Mouse (Mus musculus) left cerebral cortex, adult 18-20 months (tissue): ENCODE data around the gene Cfap97d1. TPM values are rescaled to one million over a fixed set of nuclear protein-coding genes. Genes with fewer than 3 reads are reported as not detected.
A peak's percentile ranks its signal among the peaks of the same experiment; 100 is the strongest.

Experiments used
- DNase-seq, 2 experiments: peaks; one replicate each; pipeline ENCODE4 v3.0.0; 2021 to 2022; ENCODE audit warnings: low spot score in 2 of 2, mixed read lengths in 1 of 2
- total RNA-seq, 2 experiments: library from RNA; stranded (reverse); gene quantifications; 2 replicates each; pipeline ENCODE4 v1.2.3; 2021

Gene Cfap97d1
- total RNA-seq, 2 experiments from 2014 or later: not detected

DNA sequence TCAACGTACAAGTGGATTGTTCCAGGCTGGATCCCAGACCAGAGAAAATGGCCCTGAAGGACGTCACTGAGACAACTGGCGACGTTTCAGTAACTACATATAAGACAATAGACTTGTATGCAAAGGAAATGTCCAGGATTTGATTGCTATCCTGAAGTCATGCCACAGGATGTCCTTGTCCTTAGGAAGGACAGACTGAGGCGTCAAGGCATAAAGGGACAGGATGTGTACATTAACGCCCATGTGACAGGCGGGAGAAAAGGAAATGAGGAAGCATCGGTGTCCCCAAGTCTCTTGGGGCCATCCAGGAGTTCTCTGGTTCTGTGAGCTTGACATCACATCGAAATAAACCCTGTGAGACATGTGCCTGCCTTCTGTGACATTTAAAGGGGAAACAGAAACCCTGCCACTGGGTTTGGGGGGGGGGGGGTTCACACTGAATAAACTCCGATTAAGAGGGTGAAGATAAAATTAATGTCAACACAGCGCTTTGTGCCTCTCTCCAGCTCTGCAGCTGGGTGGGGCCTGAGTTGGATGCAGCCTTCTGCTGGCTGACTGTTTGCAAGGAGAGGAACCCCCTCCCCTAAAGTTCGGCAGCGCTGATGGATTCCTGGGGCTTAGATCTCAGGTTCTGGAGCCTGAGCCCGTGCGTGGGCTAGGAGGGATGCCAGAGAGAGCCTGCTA, 25.0 kb downstream of the Cfap97d1 start:
- DNase-seq: no peak

DNA sequence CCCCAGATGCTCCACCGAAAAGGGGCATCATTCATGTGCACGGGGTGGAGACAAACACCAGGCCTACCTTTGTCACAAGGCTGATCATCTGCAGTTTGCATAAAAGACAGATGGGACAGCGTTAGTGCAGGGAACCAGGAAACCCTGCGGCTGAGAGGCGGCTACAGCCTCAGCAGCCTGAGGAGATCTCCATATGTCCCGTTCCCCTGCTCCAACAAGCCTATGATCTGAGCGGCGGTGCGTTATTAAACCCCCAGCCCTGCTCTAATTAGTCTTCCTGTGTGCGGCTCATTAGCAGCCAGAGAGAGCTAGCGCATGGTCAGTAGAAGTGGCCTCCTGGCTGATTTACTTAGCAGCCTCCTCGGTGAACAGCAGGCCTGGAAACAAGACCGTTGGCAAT, 26.1 kb downstream of the Cfap97d1 start:
- DNase-seq: no peak

DNA sequence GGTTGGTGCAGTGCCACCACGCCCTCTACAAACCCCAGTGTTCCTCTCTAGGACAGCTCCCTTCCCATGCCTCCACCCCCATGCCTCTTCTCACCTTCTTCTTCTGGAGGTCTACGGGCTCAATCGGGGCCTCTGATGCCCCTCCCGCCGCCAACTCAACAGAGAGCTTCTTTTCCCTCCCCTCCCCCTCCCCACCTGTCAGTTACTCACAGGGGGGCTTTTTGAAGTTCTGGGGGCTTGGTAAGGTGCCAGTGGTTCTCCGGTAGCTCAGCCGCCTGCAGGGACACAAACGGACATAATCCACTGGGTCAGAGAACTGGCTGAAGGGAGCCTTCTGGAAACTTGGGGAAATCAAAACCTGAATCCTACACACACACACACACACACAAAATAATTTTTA, 27.4 kb downstream of the Cfap97d1 start:
- DNase-seq: no peak

DNA sequence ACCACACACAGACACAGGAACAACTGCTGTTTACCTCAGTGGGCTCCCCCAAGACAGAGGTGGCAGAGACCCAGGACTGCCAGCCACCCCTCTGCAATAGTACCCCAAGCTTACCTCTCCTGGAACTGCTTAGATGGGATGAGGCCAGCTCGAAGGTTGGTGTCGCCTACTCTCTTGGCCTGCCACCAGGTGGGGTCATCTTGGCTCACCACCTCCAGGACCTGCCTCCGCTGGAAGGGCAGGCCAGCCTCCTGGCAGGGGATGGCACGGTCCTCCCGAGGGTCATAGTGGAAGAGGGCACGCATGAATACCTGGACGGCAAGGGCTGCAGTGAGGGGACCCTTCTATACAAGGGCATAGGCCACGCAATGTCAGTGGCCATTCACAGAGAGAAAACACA, 29.1 kb downstream of the Cfap97d1 start:
- no peak for DNase-seq

DNA sequence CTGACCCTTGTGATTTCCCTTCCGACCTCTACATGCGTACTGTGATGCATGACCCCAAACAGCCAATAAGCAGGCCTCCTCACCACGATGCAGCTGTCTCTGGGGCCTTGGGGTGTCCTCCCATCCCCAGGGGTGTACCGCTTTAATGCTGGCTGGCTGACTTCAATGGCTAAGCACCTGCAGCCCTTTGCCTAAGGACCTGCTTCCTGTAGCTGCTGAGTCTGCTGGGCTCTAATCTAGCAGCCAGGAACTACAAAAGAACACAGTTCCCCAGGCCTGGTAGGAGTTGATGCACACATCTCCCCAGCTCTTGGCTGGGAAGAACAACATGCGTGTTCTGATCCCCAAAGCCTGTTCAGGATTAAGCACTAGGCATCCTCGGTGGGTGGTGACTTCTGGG, 31.4 kb downstream of the Cfap97d1 start:
- DNase-seq: no peak

DNA sequence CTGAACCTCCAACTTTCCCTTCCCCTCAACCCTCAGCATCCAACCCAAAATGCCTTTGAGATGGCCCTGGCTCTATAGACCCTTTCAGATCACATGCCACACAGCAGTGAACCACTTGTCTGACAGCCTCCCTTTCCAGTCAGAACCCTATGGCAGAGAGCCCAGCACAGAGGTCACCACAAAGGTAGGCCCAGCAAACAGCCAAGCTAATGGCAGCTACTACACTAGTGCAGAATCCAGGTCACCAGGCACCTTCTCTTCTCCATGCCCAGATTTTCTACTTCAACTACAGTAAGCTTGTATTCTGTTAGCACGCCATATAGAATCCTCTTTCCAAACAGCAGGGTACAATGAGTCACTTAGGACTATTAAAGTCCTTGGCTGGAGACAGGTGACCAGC, 32.1 kb downstream of the Cfap97d1 start:
- DNase-seq: no peak

DNA sequence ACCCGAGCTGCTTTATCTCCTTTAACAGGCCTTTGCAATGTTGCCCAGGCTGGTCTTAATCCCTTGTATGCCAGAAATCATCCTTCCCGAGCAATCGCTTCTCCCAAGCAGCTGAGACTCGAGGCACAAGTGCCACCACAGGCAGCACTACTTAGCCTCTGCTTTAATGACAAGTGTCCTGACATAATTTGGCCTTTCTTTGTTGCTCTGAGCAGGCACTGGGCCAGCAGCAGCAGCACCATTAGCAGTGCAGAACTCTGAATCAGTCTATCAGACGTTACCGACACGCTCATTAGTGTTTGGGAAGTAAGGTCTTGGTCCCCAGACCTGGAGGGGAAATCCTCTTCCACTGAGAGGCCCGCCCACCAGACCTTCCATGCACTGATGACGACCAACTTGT, 35.7 kb downstream of the Cfap97d1 start:
- DNase-seq: no peak

DNA sequence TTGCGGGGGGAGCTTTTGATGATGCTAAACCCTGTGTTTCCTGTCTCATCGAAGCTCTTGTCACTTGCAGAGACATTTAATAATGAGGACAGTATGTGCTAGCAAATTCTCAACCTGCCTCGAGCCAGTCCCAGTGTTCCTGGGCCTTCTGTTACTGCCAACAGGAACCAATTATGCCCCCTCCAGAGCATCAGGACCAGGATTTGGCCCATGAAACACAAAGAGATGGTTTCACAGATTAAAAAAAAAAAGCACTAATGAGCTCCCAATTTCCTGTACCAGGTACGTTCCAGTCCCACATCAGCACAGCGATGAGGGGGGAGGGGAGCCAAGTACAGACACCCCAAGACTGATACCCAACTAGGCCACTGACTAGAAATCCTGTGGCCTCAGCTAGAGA, 37.1 kb downstream of the Cfap97d1 start:
- DNase-seq: no peak

DNA sequence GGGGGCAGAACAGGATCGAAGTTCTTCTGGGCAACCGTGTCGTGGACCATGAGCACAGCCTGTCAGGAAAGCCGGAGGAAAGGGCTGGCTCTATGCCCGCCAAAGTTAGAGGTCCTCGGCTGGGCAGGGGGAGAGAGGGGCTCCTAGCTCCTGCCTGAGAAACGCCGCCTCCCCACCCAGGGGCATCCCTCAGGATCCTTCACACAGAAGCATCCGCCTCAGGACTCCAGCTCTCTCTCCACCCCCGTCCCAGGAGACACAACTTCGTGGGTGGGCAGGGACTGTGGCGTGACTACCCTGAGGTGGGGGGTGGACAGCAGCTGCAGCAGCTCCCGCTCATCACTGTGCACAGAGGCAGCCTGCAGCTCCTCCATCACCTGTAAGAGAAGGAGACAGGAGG, 39.3 kb downstream of the Cfap97d1 start:
- DNase-seq: peak; percentile 69 to 71

DNA sequence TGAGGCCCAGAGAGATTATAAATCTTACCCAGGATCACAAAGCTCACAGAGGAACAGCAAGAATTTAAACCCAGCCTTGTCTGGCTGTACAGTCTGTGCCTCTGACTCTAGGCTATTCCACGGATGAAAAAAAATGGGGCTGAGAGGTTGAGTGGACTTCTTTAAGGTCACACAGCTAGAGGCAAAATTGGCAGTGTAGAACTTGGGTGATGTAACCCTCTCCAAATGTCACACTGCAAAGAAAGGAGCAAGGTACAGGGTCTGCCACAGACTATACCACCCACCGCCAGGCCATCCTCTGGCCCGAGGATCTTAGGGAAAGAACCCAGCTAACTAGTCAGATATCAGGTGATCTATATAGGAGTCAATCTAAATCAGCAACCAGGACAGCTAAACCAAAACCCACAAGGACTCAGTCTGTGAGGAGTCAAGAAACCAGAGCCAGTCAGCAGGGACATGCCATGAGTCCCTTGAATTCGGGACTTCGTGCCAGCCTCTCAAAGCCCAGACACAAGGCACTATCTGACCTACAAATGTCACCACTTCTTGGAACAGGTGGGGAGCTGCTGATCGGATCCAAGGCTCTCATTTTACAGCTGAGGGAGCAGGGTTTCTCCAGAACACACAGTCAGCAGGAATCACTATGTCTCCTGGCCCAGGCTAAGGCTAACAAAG, 40.1 kb downstream of the Cfap97d1 start:
- no peak for DNase-seq

DNA sequence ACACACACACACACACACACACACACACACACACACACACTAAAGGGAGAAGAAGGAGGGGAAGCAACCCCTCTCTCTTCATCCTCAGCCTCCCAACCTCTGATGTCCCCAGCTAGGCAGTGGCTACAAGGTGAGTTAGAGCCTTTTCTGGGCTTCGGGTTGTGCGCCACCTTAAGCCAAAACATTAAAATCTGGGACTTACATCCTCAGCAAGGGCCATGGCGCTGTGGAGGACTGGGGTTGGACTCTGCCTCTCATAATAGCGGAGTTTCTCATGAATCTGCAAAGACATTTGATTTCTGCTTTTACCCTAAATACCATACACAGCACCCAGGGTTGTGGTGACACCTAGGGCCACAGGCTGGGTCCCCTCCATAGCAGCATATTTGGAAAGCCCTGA, 40.8 kb downstream of the Cfap97d1 start:
- no peak for DNase-seq

DNA sequence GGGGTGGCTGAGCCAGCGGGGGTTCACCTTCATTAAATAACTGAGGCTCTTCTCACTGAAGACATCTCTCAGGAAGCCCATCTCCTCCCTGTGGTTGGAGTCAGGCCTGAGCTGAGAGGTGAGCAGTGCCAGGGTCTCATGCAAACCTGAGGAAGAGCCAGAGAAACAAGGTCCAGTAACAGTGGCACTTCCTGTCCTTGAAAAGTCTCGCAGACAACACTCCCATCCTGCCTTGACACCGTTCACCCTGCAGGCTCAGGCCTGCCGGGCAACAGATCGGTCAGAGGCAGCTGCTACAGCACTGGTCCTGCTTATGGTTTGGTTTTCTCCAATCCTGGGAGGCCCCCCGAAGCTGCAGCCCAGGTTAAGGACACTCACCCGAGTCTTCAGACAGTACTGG, 41.3 kb downstream of the Cfap97d1 start:
- no peak for DNase-seq

DNA sequence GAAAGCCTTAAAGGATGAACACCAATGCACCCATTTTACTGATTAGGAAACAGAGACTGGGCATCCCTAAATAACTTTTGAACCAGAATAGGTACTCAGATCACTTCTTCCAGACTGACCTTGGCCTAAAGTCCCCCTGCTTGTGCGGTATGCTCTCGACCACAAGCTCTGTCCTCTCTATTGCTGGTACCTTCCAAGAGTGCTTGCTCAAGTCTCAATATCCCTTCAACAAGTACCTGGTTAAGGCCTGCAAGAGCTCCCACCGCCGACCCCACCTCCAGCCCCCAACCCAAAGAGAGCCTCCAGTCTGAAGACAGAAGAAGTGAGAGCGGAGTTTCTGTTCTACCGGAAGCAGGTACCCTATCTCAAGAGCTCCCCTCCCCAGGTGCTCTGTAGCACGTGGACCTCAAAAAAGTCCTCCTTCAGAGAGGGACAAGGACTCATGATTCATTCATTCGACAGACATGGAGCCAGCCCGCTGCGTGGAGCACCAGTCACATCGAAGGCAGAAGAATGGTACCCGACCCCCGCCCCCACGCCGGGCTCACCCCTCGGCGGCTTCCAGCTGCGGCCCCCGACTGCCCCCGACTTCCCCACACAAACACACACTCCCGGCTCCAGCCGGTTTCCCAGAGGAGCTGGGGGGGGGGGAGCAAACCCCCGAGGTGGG, 42.0 kb downstream of the Cfap97d1 start:
- peak in 1 of 2 experiments; percentile 32 for DNase-seq

DNA sequence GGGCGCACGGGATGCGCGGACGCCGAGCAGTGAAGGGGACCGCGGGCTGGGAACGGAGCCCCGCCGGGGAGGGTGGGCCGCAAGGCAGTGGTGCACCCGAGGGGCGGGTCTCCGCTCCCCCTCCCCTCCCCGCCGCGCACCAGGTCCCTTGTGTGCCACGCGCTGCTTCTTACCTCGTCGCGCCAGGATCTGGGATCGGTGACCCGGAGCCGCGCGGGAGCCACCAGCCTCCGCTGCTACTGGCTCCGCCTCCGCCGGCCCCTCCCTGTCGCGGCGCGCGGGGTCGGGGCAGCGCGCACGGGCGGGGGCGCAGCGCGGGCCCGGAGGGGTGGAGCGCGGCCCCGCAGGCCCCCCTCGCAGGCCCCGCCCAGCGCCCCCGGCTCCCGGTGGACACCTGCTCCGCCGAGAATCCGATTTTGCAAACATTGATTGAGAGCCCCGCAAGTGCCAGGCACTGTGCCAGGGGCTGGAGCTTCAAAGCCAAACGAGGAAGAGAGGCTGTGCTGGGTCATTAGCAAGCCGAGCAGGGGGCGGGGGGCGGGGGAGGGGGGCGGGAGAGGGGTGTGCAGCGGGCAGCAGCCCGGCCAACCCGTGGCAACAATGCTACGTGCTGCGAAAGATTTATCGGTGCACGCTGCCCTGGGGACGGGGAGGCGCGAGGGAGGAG, 42.7 kb downstream of the Cfap97d1 start:
- DNase-seq: peak; percentile 58 to 75

DNA sequence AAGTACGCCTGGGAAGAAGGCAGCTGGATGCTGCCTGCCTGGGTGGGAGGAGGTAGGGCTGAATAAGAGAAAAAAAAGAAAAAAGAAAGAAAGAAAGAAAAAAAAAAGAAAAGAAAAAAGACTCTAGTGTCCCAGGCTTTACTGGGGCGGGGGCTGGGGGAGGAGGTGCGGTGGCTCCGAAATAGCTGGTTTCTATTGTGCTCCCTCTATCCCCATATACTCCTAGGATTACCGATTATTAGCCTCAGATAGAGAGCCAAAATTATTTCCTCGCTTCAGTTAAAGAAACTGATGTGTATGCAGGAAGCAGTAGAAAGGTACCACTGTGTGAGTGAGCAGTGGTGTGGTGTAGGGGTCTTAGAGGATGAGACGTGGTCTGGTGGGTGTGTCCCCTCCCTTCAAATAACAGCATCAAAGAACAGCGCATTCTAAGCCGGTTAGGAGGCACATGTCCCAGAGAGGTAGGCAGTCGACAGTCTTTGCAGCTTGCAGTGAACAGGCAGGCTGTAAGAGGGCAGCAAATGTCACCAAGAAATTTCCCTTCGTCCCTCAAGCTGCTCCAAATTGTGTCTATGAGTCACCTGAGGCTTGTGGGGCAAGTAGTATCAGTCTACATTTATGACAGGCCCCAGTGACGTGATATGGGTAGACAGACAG, 43.4 kb downstream of the Cfap97d1 start:
- no peak for DNase-seq

DNA sequence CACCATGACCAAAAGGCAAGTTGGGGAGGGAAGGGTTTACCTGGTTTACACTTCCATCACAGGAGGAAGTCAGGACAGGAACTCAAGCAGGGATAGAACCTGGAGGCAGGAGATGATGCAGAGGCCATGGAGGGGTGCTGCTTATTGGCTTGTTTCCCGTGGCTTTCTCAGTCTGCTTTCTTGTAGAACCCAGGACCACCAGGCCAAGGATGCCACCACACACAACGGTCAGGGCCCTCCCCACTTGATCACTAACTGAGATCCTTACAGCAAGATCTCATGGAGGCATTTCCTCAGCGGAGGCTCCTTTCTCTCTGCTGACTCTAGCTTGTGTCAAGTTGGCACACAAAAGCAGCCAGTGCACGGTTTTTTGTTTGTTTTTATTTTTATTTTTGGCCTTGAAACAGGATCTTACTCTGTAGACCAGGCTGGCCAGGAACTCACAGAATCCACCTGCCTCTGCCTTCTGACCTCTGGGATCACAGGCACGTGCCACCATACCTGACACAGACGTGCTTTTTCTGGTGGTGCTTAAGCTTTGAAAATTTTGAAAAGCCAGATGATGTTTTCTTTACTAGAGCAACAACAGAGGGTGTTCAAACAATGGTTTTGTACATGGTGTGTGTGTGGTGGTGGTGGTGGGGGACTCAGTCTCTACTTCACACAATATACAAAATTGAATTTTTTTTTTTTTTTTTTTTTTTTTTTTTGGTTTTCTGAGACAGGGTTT, 44.2 kb downstream of the Cfap97d1 start, which contains the start of gene Mpp3:
TSS of gene Mpp3 (minus strand) at position 375 of the 730 bp plus-strand sequence.
- no peak for DNase-seq

DNA sequence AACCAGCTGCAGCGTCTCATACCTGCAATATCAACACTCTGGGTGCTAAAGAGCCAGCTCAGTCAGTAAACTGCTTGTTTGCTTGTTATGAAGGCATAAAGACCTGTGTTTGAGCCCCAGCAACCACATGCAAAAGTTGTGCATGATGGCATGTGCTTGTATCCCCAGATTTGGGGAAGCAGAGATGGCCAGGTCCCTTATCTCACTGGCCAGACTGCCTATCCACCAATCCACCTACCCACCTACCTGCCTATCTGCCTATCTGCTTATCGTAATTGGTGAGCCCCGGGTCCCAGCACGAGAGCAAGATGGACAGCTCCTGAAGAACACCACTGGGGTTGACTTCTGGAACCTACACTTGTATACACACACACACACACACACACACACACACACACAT, 45.2 kb downstream of the Cfap97d1 start:
- DNase-seq: no peak

DNA sequence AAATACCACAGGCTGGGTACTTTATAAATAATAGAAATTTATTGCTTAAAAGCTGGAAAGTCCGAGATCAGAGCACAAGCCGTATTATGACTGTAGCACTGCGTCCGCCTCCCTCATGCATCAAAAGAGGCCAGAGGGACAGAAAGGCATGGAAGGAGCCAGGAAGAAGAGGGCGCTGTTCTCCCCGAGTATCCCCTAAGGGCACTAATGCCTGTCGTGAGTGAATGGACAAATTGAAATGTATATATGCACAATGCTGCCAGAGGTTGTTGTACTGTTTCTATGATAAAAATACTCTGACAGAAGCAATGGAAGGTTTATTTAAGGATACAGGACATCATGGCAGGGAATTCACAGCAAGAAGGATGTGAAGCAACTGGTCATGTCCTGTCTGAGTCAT, 45.9 kb downstream of the Cfap97d1 start:
- DNase-seq: no peak

DNA sequence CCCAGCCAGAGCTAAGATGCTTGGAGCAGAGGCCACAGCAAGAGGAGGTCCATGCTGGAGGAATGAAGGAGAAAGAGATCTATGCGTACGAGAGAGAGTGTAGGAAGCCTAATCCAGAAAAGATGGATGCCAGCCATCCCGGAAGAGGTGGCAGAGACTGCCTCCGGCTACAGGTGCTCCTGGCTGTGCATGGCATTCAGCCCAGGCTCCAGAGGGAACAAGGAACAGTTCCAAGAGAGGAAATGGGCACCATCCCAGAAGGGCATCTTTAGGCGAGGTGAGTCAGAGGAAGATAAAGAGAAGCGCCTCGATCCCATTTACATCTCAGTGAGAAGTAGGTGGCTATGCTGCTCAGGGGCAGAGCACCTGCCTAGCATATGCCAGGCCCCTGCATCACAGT, 47.1 kb downstream of the Cfap97d1 start:
- peak in 1 of 2 experiments; percentile 77 for DNase-seq

DNA sequence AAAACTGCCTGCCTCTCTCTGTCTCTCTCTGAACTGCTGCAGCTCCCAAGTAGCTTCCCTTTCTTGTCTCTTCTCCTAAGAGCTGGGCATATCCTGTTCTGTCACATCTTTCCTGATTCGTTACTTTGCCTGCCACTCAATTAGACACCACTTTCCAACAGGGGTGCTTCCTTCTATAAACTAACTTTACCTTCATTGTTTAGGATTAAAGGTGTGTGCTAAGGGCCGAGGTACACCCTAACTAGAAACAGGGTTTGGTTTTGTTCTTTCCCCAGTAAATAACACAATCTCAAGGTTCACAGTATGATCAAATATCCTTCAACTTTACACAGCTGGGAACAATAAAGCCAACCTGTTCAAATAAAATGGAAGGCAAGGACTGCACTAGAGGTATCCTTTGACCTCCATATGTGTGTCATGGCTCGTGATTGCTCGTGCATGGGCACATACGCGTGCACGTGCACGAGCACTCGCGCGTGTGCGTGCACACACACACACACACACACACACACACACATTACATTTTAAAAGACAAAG, 49.0 kb downstream of the Cfap97d1 start:
- DNase-seq: no peak
